ENCODE assay signal across 10 mouse cellular contexts in the genomic region with DNA sequence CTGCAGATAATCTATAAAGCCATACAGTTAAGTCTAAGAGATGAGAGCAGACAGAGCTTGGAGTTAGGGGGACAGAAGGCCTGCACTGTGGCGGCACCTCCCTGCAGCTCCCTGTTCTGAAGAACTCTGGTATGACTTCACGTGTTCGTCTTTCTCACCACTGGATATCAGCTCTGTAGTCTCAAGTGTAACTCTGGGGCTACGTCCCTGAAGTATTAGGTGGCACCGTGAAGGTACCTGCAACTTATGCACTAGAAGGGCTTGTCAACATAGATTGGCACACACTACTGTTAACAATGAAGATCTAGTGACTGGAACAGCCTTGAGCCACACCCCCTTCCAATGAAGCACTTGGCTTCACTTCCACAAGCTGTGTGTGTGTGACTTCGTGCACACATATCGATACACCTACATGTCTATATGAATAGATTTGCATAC. TPM values are rescaled to one million over a fixed set of nuclear protein-coding genes. Genes with fewer than 3 reads are reported as not detected.
DNase-seq lines count a peak whose midpoint lies in the region; ATAC-seq and TF ChIP-seq lines count a peak whose summit lies in the region.
"Had no signal": no experiment of that assay in that cellular context is flagged by ENCODE, and none has a peak within 500 bp of the region (broad histone marks: within the 10 kb centered on the region; RNA-seq: fewer than 3 reads in every experiment).

No protein-coding gene starts in this region.

- intact Hi-C loops in gastrocnemius, adult 2 months (cut with DNase I), result loop anchor here (5.0 kb wide), 1 partner anchor 129 kb away; no protein-coding TSS in a partner anchor

- TF ChIP-seq EP300 in stomach, postnatal 0 days (optimal IDR thresholded peaks at IDR 0.05), result no peak

- H3K4me2 ChIP-seq in liver, embryonic 16.5 days (ENCODE audit: low read depth, low read length), result peak overlapping the region; percentile 37
- H3K4me2 ChIP-seq in stomach, postnatal 0 days (replicated peaks; ENCODE audit: low read depth), result peak overlapping the region; percentile 40

- no peaks in the 10 kb centered on the region for H3K36me3 ChIP-seq in liver, embryonic 16.5 days (ENCODE audit: control insufficient read depth, insufficient read depth)
- H3K36me3 ChIP-seq in stomach, postnatal 0 days (ENCODE audit: control insufficient read depth, insufficient read depth, low read length), result no peaks in the 10 kb centered on the region

- H3K4me3 ChIP-seq in gastrocnemius, adult 2 months, result peak overlapping the region; percentile 25
- H3K4me3 ChIP-seq in liver, embryonic 16.5 days (ENCODE audit: low read depth, low read length), result no peak overlapping the region
- H3K4me3 ChIP-seq in stomach, postnatal 0 days (ENCODE audit: low read depth, low read length), result no peak overlapping the region

- H3K27ac ChIP-seq in gastrocnemius, adult 2 months, result no peak overlapping the region
- H3K27ac ChIP-seq in liver, embryonic 16.5 days (ENCODE audit: low read length), result no peak overlapping the region
- H3K27ac ChIP-seq in stomach, postnatal 0 days (replicated peaks), result no peak overlapping the region
- H3K27ac ChIP-seq: macrophage had no signal

- no peaks in the 10 kb centered on the region for H3K4me1 ChIP-seq in liver, embryonic 16.5 days (ENCODE audit: control insufficient read depth, low read depth, low read length)
- no peaks in the 10 kb centered on the region for H3K4me1 ChIP-seq in stomach, postnatal 0 days (replicated peaks; ENCODE audit: control insufficient read depth, insufficient read depth)

- WGBS in liver, embryonic 16.5 days (ENCODE audit: insufficient replicate concordance), result 58% methylated on average over 7 of the region's 7 CpGs
- WGBS in stomach, postnatal 0 days, result 64% methylated on average over 7 of the region's 7 CpGs

- H3K27me3 ChIP-seq in liver, embryonic 16.5 days (ENCODE audit: control insufficient read depth, insufficient read depth, low read depth, low read length), result no peaks in the 10 kb centered on the region
- no peaks in the 10 kb centered on the region for H3K27me3 ChIP-seq in stomach, postnatal 0 days (ENCODE audit: control insufficient read depth, insufficient read depth, low read length)

- no peak for TF ChIP-seq CTCF in gastrocnemius, adult 2 months (IDR thresholded peaks at IDR 0.05)
- TF ChIP-seq CTCF in stomach, postnatal 0 days (IDR thresholded peaks at IDR 0.05; ENCODE audit: low read depth), result no peak

- DNase-seq in gastrocnemius, adult 2 months, result no peak
- no peak for DNase-seq in gastrocnemius, postnatal 10 days
- DNase-seq in thymus, postnatal 14 days, result peak; percentile 12
- DNase-seq in thymus, postnatal 4 days, result no peak
- no peak for DNase-seq in stomach, postnatal 0 days (ENCODE audit: low spot score)
- no peak for DNase-seq in spleen, adult 18-20 months
- no peak for DNase-seq in yolk sac, embryonic 10.5 days (ENCODE audit: low spot score)

- no peak overlapping the region for H3K9ac ChIP-seq in liver, embryonic 16.5 days (ENCODE audit: low read depth, low read length)
- no peak overlapping the region for H3K9ac ChIP-seq in stomach, postnatal 0 days (ENCODE audit: low read length)

- H3K9me3 ChIP-seq in liver, embryonic 16.5 days (replicated peaks; ENCODE audit: control insufficient read depth, low read length), result no peaks in the 10 kb centered on the region
- no peaks in the 10 kb centered on the region for H3K9me3 ChIP-seq in stomach, postnatal 0 days (ENCODE audit: control insufficient read depth, low read length)

- no peak for ATAC-seq in liver, embryonic 16.5 days (ENCODE audit: low read depth)
- no peak for ATAC-seq in stomach, postnatal 0 days (ENCODE audit: low FRiP score, low TSS enrichment)

RNA-seq across cellular contexts. Expression of gene Arhgap15, which starts 25.5 kb away (rescaled TPM):
- total RNA-seq in gastrocnemius, adult 2 months (2021), result under 1 TPM; 0.64 to 0.74 TPM
- total RNA-seq in gastrocnemius, postnatal 10 days (2021), result 1 to 10 TPM in 1 of 2 experiments, under 1 TPM in 1; 0.72 to 1.1 TPM
- polyA plus RNA-seq in liver, embryonic 16.5 days (2015; fragmentation: Nextera tagmentation; extraction: Ambion mirVana), result 5.2 and 6.4 TPM in 2 replicates
- 0.93 and 0.98 TPM in 2 replicates for polyA plus RNA-seq in stomach, postnatal 0 days (2015; fragmentation: Nextera tagmentation; extraction: Ambion mirVana)
- polyA plus RNA-seq: C2C12 had no signal
